In genomic region chr1:33947838-33948237, GRCm38 (mm10) we compare ENCODE assay signal across 12 mouse cellular contexts. TPM values are rescaled to one million over a fixed set of nuclear protein-coding genes. Genes with fewer than 3 reads are reported as not detected.
DNase-seq lines count a peak whose midpoint lies in the region; ATAC-seq and TF ChIP-seq lines count a peak whose summit lies in the region.
"Had no signal": no experiment of that assay in that cellular context is flagged by ENCODE, and none has a peak within 500 bp of the region (broad histone marks: within the 10 kb centered on the region; RNA-seq: fewer than 3 reads in every experiment).

No protein-coding gene starts in this region.

- no peak overlapping the region for H3K27ac ChIP-seq in hindbrain, postnatal 0 days
- H3K27ac ChIP-seq in hindbrain, embryonic 16.5 days (ENCODE audit: low read depth, low read length), result no peak overlapping the region
- H3K27ac ChIP-seq: gastrocnemius, adult 2 months; hindbrain, embryonic 14.5 days; liver, embryonic 15.5 days; midbrain, embryonic 12.5 days; neural tube, embryonic 12.5 days had no signal

- no peaks in the 10 kb centered on the region for H3K9me3 ChIP-seq in hindbrain, postnatal 0 days (ENCODE audit: low read length)
- H3K9me3 ChIP-seq in hindbrain, embryonic 16.5 days (ENCODE audit: control insufficient read depth, low read length), result 0 out of 2 replicates have a peak, but pooled peaks cover 2% of the 10 kb centered on the region
- H3K9me3 ChIP-seq: liver, embryonic 15.5 days; midbrain, embryonic 12.5 days; neural tube, embryonic 12.5 days had no signal

- ATAC-seq in hindbrain, postnatal 0 days, result no peak
- ATAC-seq in hindbrain, embryonic 16.5 days, result no peak

- H3K9ac ChIP-seq in hindbrain, postnatal 0 days (replicated peaks; ENCODE audit: low read length), result no peak overlapping the region
- no peak overlapping the region for H3K9ac ChIP-seq in hindbrain, embryonic 16.5 days (ENCODE audit: low read depth, low read length)
- H3K9ac ChIP-seq: hindbrain, embryonic 14.5 days; liver, embryonic 15.5 days; midbrain, embryonic 12.5 days; neural tube, embryonic 12.5 days had no signal

- no peak for DNase-seq in hindbrain, postnatal 0 days (ENCODE audit: low spot score)
- peak; percentile 10 for DNase-seq in urinary bladder, postnatal 14 days (ENCODE audit: low spot score)
- no peak for DNase-seq in urinary bladder, postnatal 10 days (ENCODE audit: low spot score)
- DNase-seq in cerebellum, postnatal 25 days, result peak; percentile 58 to 62
- no peak for DNase-seq in adrenal gland, postnatal 4 days (ENCODE audit: low spot score in 2 of 2)
- no peak for DNase-seq in gastrocnemius, adult 18-20 months (ENCODE audit: low spot score)
- DNase-seq: gastrocnemius, adult 2 months had no signal

- peak; percentile 44 for TF ChIP-seq CTCF in hindbrain, postnatal 0 days (IDR thresholded peaks at IDR 0.05; ENCODE audit: low read depth)

- H3K4me2 ChIP-seq in hindbrain, postnatal 0 days (ENCODE audit: low read depth, low read length), result no peak overlapping the region
- H3K4me2 ChIP-seq in hindbrain, embryonic 16.5 days (ENCODE audit: low read length), result no peak overlapping the region
- H3K4me2 ChIP-seq: hindbrain, embryonic 14.5 days; liver, embryonic 15.5 days; midbrain, embryonic 12.5 days; neural tube, embryonic 12.5 days had no signal

- no peak overlapping the region for H3K4me3 ChIP-seq in hindbrain, postnatal 0 days (ENCODE audit: low read length)
- no peak overlapping the region for H3K4me3 ChIP-seq in hindbrain, embryonic 16.5 days (ENCODE audit: low read length)
- H3K4me3 ChIP-seq: gastrocnemius, adult 2 months; liver, embryonic 15.5 days; midbrain, embryonic 12.5 days; neural tube, embryonic 12.5 days had no signal

- 86% methylated on average over 6 of the region's 6 CpGs for WGBS in hindbrain, postnatal 0 days
- WGBS in hindbrain, embryonic 16.5 days, result 86% methylated on average over 6 of the region's 6 CpGs

- no peaks in the 10 kb centered on the region for H3K27me3 ChIP-seq in hindbrain, postnatal 0 days (ENCODE audit: insufficient read depth, low read length)
- H3K27me3 ChIP-seq in hindbrain, embryonic 16.5 days (replicated peaks; ENCODE audit: control insufficient read depth, insufficient read depth, low read length), result no peaks in the 10 kb centered on the region
- H3K27me3 ChIP-seq: liver, embryonic 15.5 days; midbrain, embryonic 12.5 days; neural tube, embryonic 12.5 days had no signal

- no peaks in the 10 kb centered on the region for H3K36me3 ChIP-seq in hindbrain, postnatal 0 days (ENCODE audit: insufficient read depth, low read length)
- no peaks in the 10 kb centered on the region for H3K36me3 ChIP-seq in hindbrain, embryonic 16.5 days (ENCODE audit: control insufficient read depth, insufficient read depth, low read length)
- H3K36me3 ChIP-seq: liver, embryonic 15.5 days; midbrain, embryonic 12.5 days; neural tube, embryonic 12.5 days had no signal

- H3K4me1 ChIP-seq in hindbrain, postnatal 0 days (ENCODE audit: insufficient read depth, low read length), result no peaks in the 10 kb centered on the region
- no peaks in the 10 kb centered on the region for H3K4me1 ChIP-seq in hindbrain, embryonic 16.5 days (ENCODE audit: control insufficient read depth, insufficient read depth, low read depth, low read length)
- H3K4me1 ChIP-seq: midbrain, embryonic 12.5 days; neural tube, embryonic 12.5 days had no signal

RNA-seq across cellular contexts. Expression of gene Dst, which starts 39.8 kb away (rescaled TPM):
- 149 and 155 TPM in 2 replicates for total RNA-seq in hindbrain, postnatal 0 days (2014; rRNA removed)
- 30.7 and 33.0 TPM in 2 replicates for polyA plus RNA-seq in hindbrain, postnatal 0 days (2015; fragmentation: Nextera tagmentation; extraction: Ambion mirVana)
- polyA plus RNA-seq in hindbrain, embryonic 16.5 days (2015; fragmentation: Nextera tagmentation; extraction: Ambion mirVana), result 37.4 and 38.3 TPM in 2 replicates
- 100 to 1,000 TPM; 136 to 151 TPM for total RNA-seq in adrenal gland, postnatal 4 days (2021)
- total RNA-seq in gastrocnemius, adult 18-20 months (2021), result 100 to 1,000 TPM; 265 to 273 TPM

RNA-seq across cellular contexts. Expression of gene Bend6, which starts 40.2 kb away (rescaled TPM):
- total RNA-seq in hindbrain, postnatal 0 days (2014; rRNA removed), result 99.4 and 107 TPM in 2 replicates
- 97.8 and 99.2 TPM in 2 replicates for polyA plus RNA-seq in hindbrain, postnatal 0 days (2015; fragmentation: Nextera tagmentation; extraction: Ambion mirVana)
- 74.4 and 92.8 TPM in 2 replicates for polyA plus RNA-seq in hindbrain, embryonic 16.5 days (2015; fragmentation: Nextera tagmentation; extraction: Ambion mirVana)
- 1 to 10 TPM; 2.1 to 2.5 TPM for total RNA-seq in adrenal gland, postnatal 4 days (2021)
- 1 to 10 TPM; 4.8 to 5.1 TPM for total RNA-seq in gastrocnemius, adult 18-20 months (2021)

Comparison
In these comparisons a context has a peak if more than half of its experiments do, and no peak if none do; other contexts are left out.
1. DNase-seq: peak in urinary bladder, postnatal 14 days (single experiment) and cerebellum, postnatal 25 days (2 of 2); none in hindbrain, postnatal 0 days (single experiment), urinary bladder, postnatal 10 days (single experiment), adrenal gland, postnatal 4 days (0 of 2) and gastrocnemius, adult 18-20 months (single experiment).
2. RNA of gene Bend6, which starts 40.2 kb away (total RNA-seq): 99.4 to 107 TPM in hindbrain, postnatal 0 days; 4.8 to 5.1 TPM in gastrocnemius, adult 18-20 months and 2.1 to 2.5 TPM in adrenal gland, postnatal 4 days; every median in the first group is over 10 times any median in the second.